In the genomic region with DNA sequence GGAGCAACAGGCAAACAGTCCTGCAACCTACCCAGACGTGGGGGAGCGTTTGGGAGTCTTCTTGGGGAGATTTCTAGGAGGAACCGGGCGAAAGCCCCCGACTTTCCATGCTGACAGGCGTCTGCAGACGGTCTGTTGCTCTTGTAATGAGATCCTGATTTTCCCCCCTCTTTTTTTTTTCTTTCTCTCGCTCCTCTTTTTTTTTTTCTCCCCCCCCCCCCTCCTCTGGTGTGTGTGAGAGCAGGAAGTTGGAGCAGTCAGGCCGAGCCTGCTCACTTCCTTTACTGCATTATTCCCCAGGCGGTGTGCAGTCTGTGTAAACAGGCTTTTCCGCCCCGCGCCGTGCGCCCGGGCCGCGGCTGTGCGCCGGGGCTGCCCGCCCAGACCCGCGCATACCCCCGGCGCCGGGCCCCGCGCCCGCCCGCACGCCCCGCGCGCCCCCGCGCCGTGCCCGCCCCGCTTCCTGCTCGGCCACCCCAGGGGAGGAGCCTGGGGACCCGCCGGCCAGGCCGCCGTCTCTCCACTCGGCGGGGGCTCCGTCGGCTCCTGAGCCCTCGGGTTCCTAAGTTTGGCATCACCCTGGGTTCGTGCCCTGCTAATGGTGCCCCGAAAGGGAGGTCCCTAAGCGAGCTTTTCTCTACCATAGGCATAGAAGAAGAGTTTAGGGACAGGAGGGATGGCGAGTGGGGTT, we compare ENCODE assay signal across 1 mouse cellular context.
TF ChIP-seq lines count a peak whose summit lies in the region.

Gene Elk3 (minus strand): TSS at position 415 of the 691 bp plus-strand sequence.

TF ChIP-seq in CH12.LX, 34 proteins besides CTCF, POLR2A, EP300 and RAD21 (continued from another document):
- TF ChIP-seq RCOR1 (conservative IDR thresholded peaks at IDR 0.05; ENCODE audit: low read depth, low read length): no peak
- no peak for TF ChIP-seq SMC3 (IDR thresholded peaks at IDR 0.05; ENCODE audit: low read depth, low read length)
- TF ChIP-seq MEF2A (IDR thresholded peaks at IDR 0.05; ENCODE audit: borderline replicate concordance, low read depth, low read length): no peak
- no peak for TF ChIP-seq ZC3H11A (IDR thresholded peaks at IDR 0.05; ENCODE audit: low read depth, low read length)
- TF ChIP-seq GABPA (IDR thresholded peaks at IDR 0.05; ENCODE audit: insufficient replicate concordance, low read depth, low read length): no peak
- no peak for TF ChIP-seq JUN (IDR thresholded peaks at IDR 0.05; ENCODE audit: insufficient read depth, low read depth, low read length)
- peak; percentile 91; the same call in 1 of the 2 replicates for TF ChIP-seq MAZ (IDR thresholded peaks at IDR 0.05; ENCODE audit: low read depth, low read length)
- TF ChIP-seq TBP (conservative IDR thresholded peaks at IDR 0.05; ENCODE audit: low read depth, low read length): 0 out of 2 replicates have a peak, but pooled peaks have one; percentile 20
- TF ChIP-seq PAX5 (IDR thresholded peaks at IDR 0.05; ENCODE audit: low read length): no peak
- peak; percentile 45; the same call in 1 of the 2 replicates for TF ChIP-seq MXI1 (IDR thresholded peaks at IDR 0.05; ENCODE audit: low read depth, low read length)
- no peak for TF ChIP-seq ZMIZ1 (IDR thresholded peaks at IDR 0.05; ENCODE audit: low read depth, low read length)
- TF ChIP-seq IRF4 (IDR thresholded peaks at IDR 0.05; ENCODE audit: low read depth, low read length): peak; percentile 47; the same call in 1 of the 2 replicates
- peak; percentile 51; the same call in 1 of the 2 replicates for TF ChIP-seq BHLHE40 (IDR thresholded peaks at IDR 0.05; ENCODE audit: low read depth, low read length)
- no peak for TF ChIP-seq CHD2 (IDR thresholded peaks at IDR 0.05; ENCODE audit: low read length)
- peak; percentile 85 for TF ChIP-seq ELF1 (IDR thresholded peaks at IDR 0.05; ENCODE audit: low read depth, low read length)
- peak; percentile 43; the same call in 1 of the 2 replicates for TF ChIP-seq NRF1 (IDR thresholded peaks at IDR 0.05; ENCODE audit: low read depth, low read length)
- TF ChIP-seq USF1 (IDR thresholded peaks at IDR 0.05; ENCODE audit: low read depth, low read length): no peak
- TF ChIP-seq TCF12 (IDR thresholded peaks at IDR 0.05; ENCODE audit: low read depth, low read length): peak; percentile 46
- no peak for TF ChIP-seq MAFK (IDR thresholded peaks at IDR 0.05; ENCODE audit: insufficient replicate concordance, low read length)
